10 mouse cellular contexts compared by ENCODE assay signal in the genomic region with DNA sequence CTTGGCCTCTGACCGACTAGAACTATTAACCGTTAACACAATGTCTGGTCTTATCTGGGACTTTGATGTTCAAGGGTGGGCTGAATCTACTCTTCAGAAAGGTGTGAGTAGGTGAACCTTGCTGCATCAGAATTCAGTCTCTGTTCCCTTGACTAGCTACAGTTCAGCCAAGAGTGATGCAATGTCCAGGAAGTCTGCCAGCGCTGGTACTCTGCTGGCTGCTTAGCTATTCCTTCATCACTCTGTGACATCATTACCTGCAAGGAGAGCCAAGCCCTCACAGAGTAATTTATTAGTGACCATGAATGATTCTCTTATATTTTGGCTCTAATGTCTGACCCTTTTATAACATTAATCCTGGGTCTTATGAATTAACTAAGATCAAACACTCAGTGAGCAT.
DNase-seq lines count a peak whose midpoint lies in the region; ATAC-seq lines count a peak whose summit lies in the region.
"Had no signal": no experiment of that assay in that cellular context is flagged by ENCODE, and none has a peak within 500 bp of the region (broad histone marks: within the 10 kb centered on the region; RNA-seq: fewer than 3 reads in every experiment).

No protein-coding gene starts in this region.

- no peak overlapping the region for H3K4me2 ChIP-seq in kidney, embryonic 14.5 days (replicated peaks; ENCODE audit: low read depth, low read length)

- no peaks in the 10 kb centered on the region for H3K27me3 ChIP-seq in kidney, embryonic 14.5 days (ENCODE audit: control insufficient read depth, insufficient read depth, low read length)
- no peaks in the 10 kb centered on the region for H3K27me3 ChIP-seq in midbrain, embryonic 10.5 days (ENCODE audit: low read depth, poor library complexity, severe bottlenecking)

- no peak overlapping the region for H3K4me3 ChIP-seq in kidney, embryonic 14.5 days (ENCODE audit: low read length)
- no peak overlapping the region for H3K4me3 ChIP-seq in midbrain, embryonic 10.5 days

- no peak for ATAC-seq in kidney, embryonic 14.5 days (ENCODE audit: low FRiP score, low TSS enrichment)
- ATAC-seq: CD4-positive, CD25-positive, alpha-beta regulatory T cell, adult 4 months had no signal

- H3K9me3 ChIP-seq in kidney, embryonic 14.5 days (ENCODE audit: control insufficient read depth, low read length): no peaks in the 10 kb centered on the region
- H3K9me3 ChIP-seq in midbrain, embryonic 10.5 days (replicated peaks): no peaks in the 10 kb centered on the region

- no peak overlapping the region for H3K9ac ChIP-seq in kidney, embryonic 14.5 days (ENCODE audit: low read depth, low read length)
- H3K9ac ChIP-seq: liver, embryonic 14.5 days had no signal

- no peaks in the 10 kb centered on the region for H3K36me3 ChIP-seq in kidney, embryonic 14.5 days (ENCODE audit: control insufficient read depth, insufficient read depth, low read length)
- H3K36me3 ChIP-seq in midbrain, embryonic 10.5 days: no peaks in the 10 kb centered on the region

- peak; percentile 86 for DNase-seq in cerebellum, postnatal 10 days
- DNase-seq in cerebellum, postnatal 4 days (ENCODE audit: low spot score in 2 of 2): no peak
- peak; percentile 35 for DNase-seq in kidney, adult 9 months
- DNase-seq in adrenal gland, postnatal 14 days: peak; percentile 77
- DNase-seq in layer of hippocampus, postnatal 14 days (ENCODE audit: low spot score in 2 of 2): peak; percentile 17 to 49
- DNase-seq in yolk sac, embryonic 10.5 days (ENCODE audit: low spot score): no peak
- no peak for DNase-seq in midbrain, embryonic 10.5 days (ENCODE audit: low spot score)

- no peaks in the 10 kb centered on the region for H3K4me1 ChIP-seq in kidney, embryonic 14.5 days (ENCODE audit: control insufficient read depth, insufficient read depth, low read length)
- H3K4me1 ChIP-seq in midbrain, embryonic 10.5 days: no peaks in the 10 kb centered on the region

- H3K27ac ChIP-seq in kidney, embryonic 14.5 days (ENCODE audit: low read depth, low read length): no peak overlapping the region
- no peak overlapping the region for H3K27ac ChIP-seq in midbrain, embryonic 10.5 days (replicated peaks)
- H3K27ac ChIP-seq: liver, embryonic 14.5 days had no signal

- 86% methylated on average over 3 of the region's 3 CpGs for WGBS in kidney, embryonic 14.5 days
- WGBS in midbrain, embryonic 10.5 days: 96% methylated on average over 3 of the region's 3 CpGs

Comparison
In these comparisons a context has a peak if more than half of its experiments do, and no peak if none do; other contexts are left out.
1. DNase-seq: peak in cerebellum, postnatal 10 days (2 of 2), kidney, adult 9 months (single experiment), adrenal gland, postnatal 14 days (single experiment) and layer of hippocampus, postnatal 14 days (2 of 2); none in cerebellum, postnatal 4 days (0 of 2), yolk sac, embryonic 10.5 days (single experiment) and midbrain, embryonic 10.5 days (single experiment).